Mouse (Mus musculus) hindbrain, embryonic 14.5 days (tissue): Measurements from ENCODE around the gene Pja2. TPM values are rescaled to one million over a fixed set of nuclear protein-coding genes. Genes with fewer than 3 reads are reported as not detected.
"Not testable (repeated sequence)": the region's sequence is repeated elsewhere in the genome, so short reads cannot be mapped to it uniquely, and the experiment has no call there.

Source experiments
- ATAC-seq: fragments of 200-750 bp; cut with Nextera tagmentation; 2 replicates; pipeline ENCODE4 v1.8.0; 2017; ENCODE audit warnings: moderate number of reproducible peaks, mild to moderate bottlenecking, moderate TSS enrichment, moderate library complexity; ENCODE audit not compliant: low FRiP score
- DNase-seq: peaks from one replicate; pipeline ENCODE4 v3.0.0-alpha.2; 2015; ENCODE audit warnings: low spot score
- H3K27ac ChIP-seq: fragments of 300-500 bp; sonication (generic); 2 replicates; pipeline ENCODE4 v1.5.1; 2014; ENCODE audit warnings: mild to moderate bottlenecking, moderate library complexity
- H3K27me3 ChIP-seq: fragments of 300-500 bp; sonication (generic); 2 replicates; pipeline ENCODE4 v1.6.1; 2014; ENCODE audit warnings: mild to moderate bottlenecking, low read length, mixed read lengths; ENCODE audit not compliant: control insufficient read depth, insufficient read depth
- H3K36me3 ChIP-seq: fragments of 300-500 bp; sonication (generic); replicated peaks from 2 replicates; pipeline ENCODE4 v1.6.1; 2014; ENCODE audit not compliant: control insufficient read depth, insufficient read depth
- H3K4me1 ChIP-seq: fragments of 300-500 bp; sonication (generic); replicated peaks from 2 replicates; pipeline ENCODE4 v1.6.1; 2014; ENCODE audit warnings: antibody characterized with exemption, low read length, mixed read lengths; ENCODE audit not compliant: control insufficient read depth, insufficient read depth
- H3K4me2 ChIP-seq: fragments of 300-500 bp; sonication (generic); replicated peaks from 2 replicates; pipeline ENCODE4 v1.6.1; 2014; ENCODE audit warnings: mild to moderate bottlenecking, moderate library complexity
- H3K4me3 ChIP-seq: fragments of 300-500 bp; sonication (generic); replicated peaks from 2 replicates; pipeline ENCODE4 v1.5.1; 2014; ENCODE audit warnings: mild to moderate bottlenecking, low read length
- H3K9ac ChIP-seq: fragments of 300-500 bp; sonication (generic); 2 replicates; pipeline ENCODE4 v1.6.1; 2014
- H3K9me3 ChIP-seq: fragments of 300-500 bp; sonication (generic); 2 replicates; pipeline ENCODE4 v1.6.1; 2016; ENCODE audit warnings: low read length; ENCODE audit not compliant: control insufficient read depth
- WGBS: fragments of 180-500 bp; shearing (Covaris S2); extraction: QIAGEN DNeasy Blood & Tissue Kit; methylation state at CpG from one replicate; pipeline ENCODE4 v1.1.7; 2014; 5-methylcytosine and 5-hydroxymethylcytosine counted together
- polyA plus RNA-seq: library from polyadenylated mRNA; unstranded; fragments of >200 nt; fragmentation: Nextera tagmentation; extraction: Ambion mirVana; gene quantifications from 2 replicates; pipeline ENCODE4 v1.2.1, GENCODE M21; 2014

Gene Pja2
- polyA plus RNA-seq, 1 experiment from 2014 or later = 219 TPM

- H3K27ac ChIP-seq = no peak overlapping the region
- 0 out of 2 replicates have a peak, but pooled peaks cover 4% of the 10 kb centered on the region for H3K9me3 ChIP-seq
- no peaks in the 10 kb centered on the region for H3K36me3 ChIP-seq
- H3K4me1 ChIP-seq = no peaks in the 10 kb centered on the region
- ATAC-seq (no peak), DNase-seq (no peak)
- H3K27me3 ChIP-seq = no peaks in the 10 kb centered on the region
- H3K9ac ChIP-seq = no peak overlapping the region
- H3K4me2 ChIP-seq = no peak overlapping the region
- no peak overlapping the region for H3K4me3 ChIP-seq
- WGBS = 81% methylated on average over 1 of the region's 1 CpGs
Measured at GRCm38 (mm10) chr17:64260571-64260970, 71.1 kb downstream of the Pja2 start.

- DNase-seq (no peak), ATAC-seq (no peak)
- Histone ChIP-seq H3K27ac (no peak overlapping the region), H3K4me3 (no peak overlapping the region), H3K27me3 (no peaks in the 10 kb centered on the region), H3K36me3 (no peaks in the 10 kb centered on the region), H3K9me3 (no peaks in the 10 kb centered on the region), H3K4me2 (no peak overlapping the region), H3K9ac (no peak overlapping the region), H3K4me1 (no peaks in the 10 kb centered on the region)
- WGBS = 48% methylated on average over 3 of the region's 3 CpGs
Measured at GRCm38 (mm10) chr17:64248246-64248645, 83.5 kb downstream of the Pja2 start.

GRCm38 (mm10) chr17:64242898-64243297 lies 88.8 kb downstream of the Pja2 start:
- ATAC-seq = no peak
- H3K36me3 ChIP-seq = no peaks in the 10 kb centered on the region
- H3K9ac ChIP-seq = no peak overlapping the region
- peaks cover 4% of the 10 kb centered on the region; the same call in 1 of the 2 replicates for H3K4me1 ChIP-seq
- no peak overlapping the region for H3K4me3 ChIP-seq
- H3K27me3 ChIP-seq = no peaks in the 10 kb centered on the region
- no peak overlapping the region for H3K4me2 ChIP-seq
- 75% methylated on average over 12 of the region's 12 CpGs for WGBS
- H3K27ac ChIP-seq = no peak overlapping the region
- DNase-seq = no peak
- H3K9me3 ChIP-seq = no peaks in the 10 kb centered on the region

GRCm38 (mm10) chr17:64242310-64242859 lies 89.3 kb downstream of the Pja2 start:
- H3K4me2 ChIP-seq = no peak overlapping the region
- no peak overlapping the region for H3K4me3 ChIP-seq
- no peaks in the 10 kb centered on the region for H3K9me3 ChIP-seq
- DNase-seq = peak; percentile 25
- no peak overlapping the region for H3K27ac ChIP-seq
- WGBS = 47% methylated on average over 9 of the region's 9 CpGs
- no peaks in the 10 kb centered on the region for H3K36me3 ChIP-seq
- H3K4me1 ChIP-seq = peaks cover 4% of the 10 kb centered on the region; the same call in 1 of the 2 replicates
- no peak overlapping the region for H3K9ac ChIP-seq
- H3K27me3 ChIP-seq = no peaks in the 10 kb centered on the region
- peak; percentile 17; the same call in 1 of the 2 replicates for ATAC-seq

- no peak overlapping the region for H3K9ac ChIP-seq
- H3K27ac ChIP-seq = 0 out of 2 replicates have a peak overlapping the region, but pooled peaks have one; percentile 4
Measured at GRCm38 (mm10) chr17:64241544-64242292, 90.0 kb downstream of the Pja2 start.

GRCm38 (mm10) chr17:64232134-64232533 lies 99.6 kb downstream of the Pja2 start:
- ATAC-seq (no peak), DNase-seq (no peak)
- H3K36me3 ChIP-seq = no peaks in the 10 kb centered on the region
- no peak overlapping the region for H3K4me2 ChIP-seq
- WGBS = 88% methylated on average over 4 of the region's 4 CpGs
- H3K4me3 ChIP-seq = no peak overlapping the region
- no peaks in the 10 kb centered on the region for H3K9me3 ChIP-seq
- no peaks in the 10 kb centered on the region for H3K27me3 ChIP-seq
- H3K9ac ChIP-seq = no peak overlapping the region
- H3K27ac ChIP-seq = no peak overlapping the region
- H3K4me1 ChIP-seq = peaks cover 3% of the 10 kb centered on the region; the same call in 1 of the 2 replicates

More at GRCm38 (mm10) chr17:64241544-64242292, 90.0 kb downstream of the Pja2 start:
- H3K4me1 ChIP-seq = peaks cover 4% of the 10 kb centered on the region; the same call in 1 of the 2 replicates
- no peaks in the 10 kb centered on the region for H3K9me3 ChIP-seq
- H3K36me3 ChIP-seq = no peaks in the 10 kb centered on the region
- no peak overlapping the region for H3K4me2 ChIP-seq
- 64% methylated on average over 11 of the region's 11 CpGs for WGBS
- H3K4me3 ChIP-seq = no peak overlapping the region
- H3K27me3 ChIP-seq = no peaks in the 10 kb centered on the region
- peak; percentile 27; the same call in 1 of the 2 replicates for ATAC-seq
- DNase-seq = no peak

- not testable (repeated sequence) for H3K4me1 ChIP-seq, H3K4me3 ChIP-seq, H3K27me3 ChIP-seq, H3K9me3 ChIP-seq, DNase-seq, H3K4me2 ChIP-seq, H3K36me3 ChIP-seq, H3K9ac ChIP-seq, ATAC-seq, H3K27ac ChIP-seq
- WGBS = 97% methylated on average over 4 of the region's 4 CpGs
Measured at GRCm38 (mm10) chr17:64231637-64232036, 100.1 kb downstream of the Pja2 start.

GRCm38 (mm10) chr17:64231172-64231571 lies 100.5 kb downstream of the Pja2 start:
- DNase-seq (no peak), ATAC-seq (no peak)
- WGBS = 81% methylated on average over 8 of the region's 8 CpGs
- H3K27me3 ChIP-seq = no peaks in the 10 kb centered on the region
- no peak overlapping the region for H3K4me2 ChIP-seq
- peaks cover 3% of the 10 kb centered on the region; the same call in 1 of the 2 replicates for H3K4me1 ChIP-seq
- no peaks in the 10 kb centered on the region for H3K9me3 ChIP-seq
- no peak overlapping the region for H3K27ac ChIP-seq
- H3K36me3 ChIP-seq = no peaks in the 10 kb centered on the region
- no peak overlapping the region for H3K4me3 ChIP-seq
- H3K9ac ChIP-seq = no peak overlapping the region
